Mouse (Mus musculus): Measurements from ENCODE around the gene Hmgb4.

The Hmgb4 gene

DNA sequence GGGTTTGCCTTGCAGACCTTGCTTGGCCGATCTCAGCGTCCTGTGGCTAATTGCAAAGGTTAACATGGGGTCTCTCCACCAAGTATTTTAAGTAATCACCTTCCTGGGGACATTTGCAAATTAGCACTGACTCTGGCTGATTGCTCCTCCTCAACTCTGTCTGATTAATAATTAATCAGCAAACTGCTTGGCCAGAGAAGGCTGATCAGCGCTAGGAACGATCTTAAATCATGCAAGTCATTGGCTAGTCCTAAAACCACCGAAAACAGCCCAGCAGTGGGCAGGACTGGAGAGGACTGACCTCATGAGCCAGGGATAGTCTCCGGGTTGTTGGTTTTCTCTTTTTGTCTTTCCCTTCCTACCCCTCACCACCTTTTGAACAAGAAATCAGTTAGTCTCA, 36.3 kb downstream of the Hmgb4 start:
- DNase-seq (ENCODE audit: low spot score), result no peak

DNA sequence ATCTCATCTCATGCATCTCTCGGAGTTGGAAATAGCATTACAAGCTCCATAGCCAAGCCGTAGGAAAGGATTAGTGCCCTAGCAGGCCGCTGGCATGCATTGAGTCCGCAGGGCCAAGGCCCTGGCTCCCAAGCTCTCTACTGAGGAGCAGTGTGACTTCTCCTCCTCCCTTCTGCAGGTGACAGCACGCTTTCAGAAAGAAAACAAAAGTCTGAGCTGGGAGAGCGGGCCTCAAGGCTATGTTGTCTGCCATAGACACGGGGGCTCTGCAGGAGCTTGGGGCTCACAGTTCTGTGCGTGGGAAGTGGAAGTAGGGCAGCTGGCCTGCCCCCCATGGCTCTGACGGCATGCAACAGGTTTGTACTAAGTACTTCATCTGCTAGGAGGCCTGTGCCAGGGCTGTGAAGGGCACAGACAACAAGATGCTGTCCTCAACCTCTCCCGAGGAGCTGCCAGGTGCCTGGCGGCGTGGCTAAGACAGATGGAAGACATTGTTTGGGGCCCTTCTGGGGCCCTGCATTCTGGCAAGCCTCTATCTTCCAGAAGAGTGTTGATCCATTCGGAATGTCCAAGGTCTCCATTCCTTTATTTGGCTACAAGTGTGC, 42.7 kb downstream of the Hmgb4 start:
- DNase-seq (ENCODE audit: low spot score), result no peak

All from embryo, embryonic 10 days (tissue).